Mouse (Mus musculus): ENCODE data around the gene Ccr4.

- 0 out of 2 replicates have a peak, but pooled peaks have one; percentile 21 for TF ChIP-seq CTCF (conservative IDR thresholded peaks at IDR 0.05; ENCODE audit: insufficient read depth, insufficient read length, low read depth, low read length)
- TF ChIP-seq POLR2A (IDR thresholded peaks at IDR 0.05; ENCODE audit: low read depth, low read length): no peak
Observed at GRCm38 (mm10) chr9:114522041-114522440, 17.3 kb upstream of the Ccr4 start.
